Mouse (Mus musculus): ENCODE results near the gene Siah3. TPM values are rescaled to one million over a fixed set of nuclear protein-coding genes. Genes with fewer than 3 reads are reported as not detected.

Gene Siah3
- polyA plus RNA-seq, 1 experiment = not detected

DNA sequence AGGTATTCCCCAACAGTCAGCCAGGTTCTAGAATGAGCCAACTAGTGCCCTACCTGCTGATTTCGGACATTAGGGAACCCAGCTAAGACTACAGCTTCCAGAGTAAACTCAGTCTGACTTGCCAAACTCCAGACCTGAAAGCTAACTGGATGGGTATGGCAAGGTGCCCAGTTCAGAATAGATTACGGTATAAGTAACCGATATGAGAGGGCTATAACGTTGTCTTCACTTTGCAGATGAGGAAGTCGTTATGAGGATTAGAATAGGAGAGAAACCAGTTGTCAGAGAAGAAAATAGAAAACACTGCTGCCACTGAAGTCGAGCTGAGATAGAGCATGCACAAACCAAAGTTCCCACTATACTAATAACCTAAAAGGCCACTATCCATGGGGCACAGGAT lies 123.2 kb downstream of the Siah3 start:
- Histone ChIP-seq H3K4me1 (ENCODE audit: control insufficient read depth, insufficient read depth, low read length) (no peaks in the 10 kb centered on the region), H3K4me3 (replicated peaks; ENCODE audit: control insufficient read depth, low read depth, low read length) (no peak overlapping the region), H3K27ac (ENCODE audit: control insufficient read depth, insufficient read depth, low read depth, low read length, poor library complexity) (no peak overlapping the region)
- 51% methylated on average over 6 of the region's 6 CpGs for WGBS
- no peak for TF ChIP-seq POLR2A (IDR thresholded peaks at IDR 0.05; ENCODE audit: borderline replicate concordance, control insufficient read depth, low read depth, low read length)
- TF ChIP-seq CTCF (IDR thresholded peaks at IDR 0.05; ENCODE audit: control insufficient read depth, insufficient read depth, low read length) = no peak

Other genes with a start within 250 kb of the Siah3 start
- 1.8 TPM in 1 of 2 replicates, not detected in the other for gene Cpb2, start 213.7 kb upstream of the Siah3 start, polyA plus RNA-seq (2011; ENCODE audit: insufficient read depth, insufficient read length, low replicate concordance, missing spikeins)
- gene Zc3h13, start 171.6 kb upstream of the Siah3 start, polyA plus RNA-seq (2011; ENCODE audit: insufficient read depth, insufficient read length, low replicate concordance, missing spikeins) = 14.6 and 19.1 TPM in 2 replicates
- not detected in 2 replicates for gene Spert, start 137.1 kb downstream of the Siah3 start, polyA plus RNA-seq (2011; ENCODE audit: insufficient read depth, insufficient read length, low replicate concordance, missing spikeins)
- not detected in 2 replicates for gene Erich6b, start 186.3 kb downstream of the Siah3 start, polyA plus RNA-seq (2011; ENCODE audit: insufficient read depth, insufficient read length, low replicate concordance, missing spikeins)